Mouse (Mus musculus): ENCODE data around the gene Vpreb1. TPM values are rescaled to one million over a fixed set of nuclear protein-coding genes. Genes with fewer than 3 reads are reported as not detected.
A peak's percentile ranks its signal among the peaks of the same experiment; 100 is the strongest.
"Not testable (repeated sequence)": the region's sequence is repeated elsewhere in the genome, so short reads cannot be mapped to it uniquely, and the experiment has no call there.

Gene Vpreb1
- polyA plus RNA-seq, 2 experiments, result 3.8 to 4.0 TPM

GRCm38 (mm10) chr16:16865696-16866561, 4.7 kb downstream of the Vpreb1 start:
- Histone ChIP-seq H3K27me3 (ENCODE audit: control insufficient read depth, insufficient read depth, low read length) (no peaks in the 10 kb centered on the region), H3K4me1 (ENCODE audit: control insufficient read depth, insufficient read depth, low read length) (no peaks in the 10 kb centered on the region), H3K36me3 (ENCODE audit: control insufficient read depth, insufficient read depth, low read length) (no peaks in the 10 kb centered on the region), H3K9me3 (ENCODE audit: control insufficient read depth, low read length) (no peaks in the 10 kb centered on the region), H3K4me3 (replicated peaks; ENCODE audit: low read length) (no peak overlapping the region), H3K27ac (replicated peaks; ENCODE audit: low read depth, low read length) (no peak overlapping the region), H3K9ac (ENCODE audit: low read depth, low read length, severe bottlenecking) (no peak overlapping the region), H3K4me2 (replicated peaks; ENCODE audit: low read depth, low read length, severe bottlenecking) (no peak overlapping the region)
- no peak for TF ChIP-seq POLR2A (IDR thresholded peaks at IDR 0.05; ENCODE audit: borderline replicate concordance, extremely low read depth, insufficient read depth, insufficient read length)
- no peak for ATAC-seq (ENCODE audit: low FRiP score, low read depth)
- peak; percentile 25 for DNase-seq (ENCODE audit: low spot score)
- 44% methylated on average over 4 of the region's 5 CpGs for WGBS

GRCm38 (mm10) chr16:16865217-16865616, 5.4 kb downstream of the Vpreb1 start:
- Histone ChIP-seq H3K4me1 (ENCODE audit: control insufficient read depth, insufficient read depth, low read length) (no peaks in the 10 kb centered on the region), H3K9me3 (ENCODE audit: control insufficient read depth, low read length) (no peaks in the 10 kb centered on the region), H3K4me2 (replicated peaks; ENCODE audit: low read depth, low read length, severe bottlenecking) (no peak overlapping the region), H3K27ac (replicated peaks; ENCODE audit: low read depth, low read length) (no peak overlapping the region), H3K9ac (ENCODE audit: low read depth, low read length, severe bottlenecking) (no peak overlapping the region), H3K36me3 (ENCODE audit: control insufficient read depth, insufficient read depth, low read length) (no peaks in the 10 kb centered on the region), H3K4me3 (replicated peaks; ENCODE audit: low read length) (no peak overlapping the region), H3K27me3 (ENCODE audit: control insufficient read depth, insufficient read depth, low read length) (no peaks in the 10 kb centered on the region)
- ATAC-seq (ENCODE audit: low FRiP score, low read depth) (no peak), DNase-seq (ENCODE audit: low spot score) (no peak)
- no peak for TF ChIP-seq POLR2A (IDR thresholded peaks at IDR 0.05; ENCODE audit: borderline replicate concordance, extremely low read depth, insufficient read depth, insufficient read length)

- Histone ChIP-seq H3K4me3 (replicated peaks; ENCODE audit: low read length) (no peak within 1 kb of the TSS), H3K36me3 (ENCODE audit: control insufficient read depth, insufficient read depth, low read length) (no peaks in the 10 kb centered on the region), H3K9ac (ENCODE audit: low read depth, low read length, severe bottlenecking) (no peak within 1 kb of the TSS), H3K27ac (replicated peaks; ENCODE audit: low read depth, low read length) (no peak within 1 kb of the TSS), H3K27me3 (ENCODE audit: control insufficient read depth, insufficient read depth, low read length) (no peaks in the 10 kb centered on the region), H3K9me3 (ENCODE audit: control insufficient read depth, low read length) (no peaks in the 10 kb centered on the region), H3K4me2 (replicated peaks; ENCODE audit: low read depth, low read length, severe bottlenecking) (no peak within 1 kb of the TSS), H3K4me1 (ENCODE audit: control insufficient read depth, insufficient read depth, low read length) (no peaks in the 10 kb centered on the region)
- DNase-seq (ENCODE audit: low spot score) (no peak), ATAC-seq (ENCODE audit: low FRiP score, low read depth) (no peak)
- WGBS, result 79% methylated on average over 2 of the region's 2 CpGs
- TF ChIP-seq POLR2A (IDR thresholded peaks at IDR 0.05; ENCODE audit: borderline replicate concordance, extremely low read depth, insufficient read depth, insufficient read length), result no peak
Measured at GRCm38 (mm10) chr16:16863978-16864377, 6.7 kb downstream of the Vpreb1 start, which contains the start of gene Igll1. TSS of gene Igll1 (minus strand) at chr16:16863985.

GRCm38 (mm10) chr16:16862288-16862687, 8.4 kb downstream of the Vpreb1 start:
- ATAC-seq (ENCODE audit: low FRiP score, low read depth), result no peak
- WGBS, result 68% methylated on average over 3 of the region's 3 CpGs
- no peaks in the 10 kb centered on the region for H3K9me3 ChIP-seq (ENCODE audit: control insufficient read depth, low read length)
- no peaks in the 10 kb centered on the region for H3K4me1 ChIP-seq (ENCODE audit: control insufficient read depth, insufficient read depth, low read length)
- no peak for DNase-seq (ENCODE audit: low spot score)
- no peak for TF ChIP-seq POLR2A (IDR thresholded peaks at IDR 0.05; ENCODE audit: borderline replicate concordance, extremely low read depth, insufficient read depth, insufficient read length)
- no peak overlapping the region for H3K4me3 ChIP-seq (replicated peaks; ENCODE audit: low read length)
- no peak overlapping the region for H3K4me2 ChIP-seq (replicated peaks; ENCODE audit: low read depth, low read length, severe bottlenecking)
- no peak overlapping the region for H3K9ac ChIP-seq (ENCODE audit: low read depth, low read length, severe bottlenecking)
- H3K36me3 ChIP-seq (ENCODE audit: control insufficient read depth, insufficient read depth, low read length), result no peaks in the 10 kb centered on the region
- no peak overlapping the region for H3K27ac ChIP-seq (replicated peaks; ENCODE audit: low read depth, low read length)
- no peaks in the 10 kb centered on the region for H3K27me3 ChIP-seq (ENCODE audit: control insufficient read depth, insufficient read depth, low read length)

- no peak for TF ChIP-seq POLR2A (IDR thresholded peaks at IDR 0.05; ENCODE audit: borderline replicate concordance, extremely low read depth, insufficient read depth, insufficient read length)
- WGBS, result 76% methylated on average over 13 of the region's 13 CpGs
- no peaks in the 10 kb centered on the region for H3K4me1 ChIP-seq (ENCODE audit: control insufficient read depth, insufficient read depth, low read length)
- H3K9me3 ChIP-seq (ENCODE audit: control insufficient read depth, low read length), result no peaks in the 10 kb centered on the region
- H3K4me3 ChIP-seq (replicated peaks; ENCODE audit: low read length), result no peak overlapping the region
- H3K27ac ChIP-seq (replicated peaks; ENCODE audit: low read depth, low read length), result no peak overlapping the region
- H3K36me3 ChIP-seq (ENCODE audit: control insufficient read depth, insufficient read depth, low read length), result no peaks in the 10 kb centered on the region
- H3K9ac ChIP-seq (ENCODE audit: low read depth, low read length, severe bottlenecking), result no peak overlapping the region
- H3K4me2 ChIP-seq (replicated peaks; ENCODE audit: low read depth, low read length, severe bottlenecking), result no peak overlapping the region
- no peak for DNase-seq (ENCODE audit: low spot score)
- ATAC-seq (ENCODE audit: low FRiP score, low read depth), result no peak
- no peaks in the 10 kb centered on the region for H3K27me3 ChIP-seq (ENCODE audit: control insufficient read depth, insufficient read depth, low read length)
Measured at GRCm38 (mm10) chr16:16856731-16857476, 13.7 kb downstream of the Vpreb1 start.

GRCm38 (mm10) chr16:16856054-16856453, 14.6 kb downstream of the Vpreb1 start:
- not testable (repeated sequence) for H3K27ac ChIP-seq (replicated peaks; ENCODE audit: low read depth, low read length)

More at GRCm38 (mm10) chr16:16856054-16856453, 14.6 kb downstream of the Vpreb1 start:
- 79% methylated on average over 9 of the region's 9 CpGs for WGBS
- DNase-seq (ENCODE audit: low spot score); ATAC-seq (ENCODE audit: low FRiP score, low read depth); H3K4me2 ChIP-seq (replicated peaks; ENCODE audit: low read depth, low read length, severe bottlenecking); H3K36me3 ChIP-seq (ENCODE audit: control insufficient read depth, insufficient read depth, low read length); H3K4me1 ChIP-seq (ENCODE audit: control insufficient read depth, insufficient read depth, low read length); H3K4me3 ChIP-seq (replicated peaks; ENCODE audit: low read length); H3K9me3 ChIP-seq (ENCODE audit: control insufficient read depth, low read length); H3K9ac ChIP-seq (ENCODE audit: low read depth, low read length, severe bottlenecking); H3K27me3 ChIP-seq (ENCODE audit: control insufficient read depth, insufficient read depth, low read length): not testable (repeated sequence)
